Mouse (Mus musculus) kidney, adult 11 months (tissue): Measurements from ENCODE around the gene Tle6.

Experiments
- DNase-seq: peaks from one replicate; pipeline ENCODE4 v3.0.0; 2022

The Tle6 gene

GRCm38 (mm10) chr10:81559627-81560539 is 41.0 kb downstream of the Tle6 start:
- peak; percentile 68 for DNase-seq

DNA sequence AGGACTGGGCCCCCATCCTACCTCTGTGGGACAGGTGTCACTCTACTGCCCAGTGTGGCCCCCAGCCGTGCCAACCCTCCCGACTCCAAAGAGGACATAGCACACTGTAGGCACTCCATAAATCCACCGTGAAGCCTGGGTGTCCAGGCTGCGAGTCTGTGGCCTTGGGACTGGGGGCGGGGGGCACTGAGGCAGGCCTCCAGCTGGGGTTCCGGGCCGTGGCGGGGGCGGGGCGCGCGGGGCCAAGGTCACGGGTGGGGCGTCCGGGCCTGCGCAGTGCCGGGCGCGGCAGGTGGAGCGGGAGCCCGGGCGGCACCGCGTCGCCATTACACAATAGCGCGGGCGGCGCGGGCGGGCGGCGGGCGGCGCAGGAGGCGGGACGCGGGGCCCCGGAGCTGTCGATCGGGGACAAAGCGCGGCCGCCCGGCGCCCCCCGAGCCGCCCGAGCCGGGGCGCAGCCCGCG is 41.7 kb downstream of the Tle6 start, which contains the start of gene Aes:
Aes (plus strand) TSS at position 326 of the 464 bp plus-strand sequence.
- peak; percentile 78 for DNase-seq

DNA sequence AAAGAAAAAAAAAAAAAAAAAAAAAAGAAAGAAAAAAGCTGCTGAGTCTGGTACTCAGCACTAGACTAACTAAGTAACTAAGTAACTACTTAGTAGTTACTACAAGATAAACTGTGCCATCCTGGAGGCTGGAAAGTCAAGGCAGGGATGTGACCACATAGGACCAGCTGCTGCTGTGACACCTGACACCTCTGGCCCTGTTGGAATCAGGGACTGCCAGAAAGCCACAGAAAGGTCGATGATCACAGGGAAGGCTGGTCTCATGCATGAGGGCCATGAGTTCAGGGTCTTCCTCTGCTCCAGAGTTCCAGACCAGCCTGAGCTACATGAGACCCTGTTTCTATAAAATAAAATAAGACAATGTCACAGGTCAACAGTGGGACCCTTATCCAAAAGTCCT is 43.4 kb downstream of the Tle6 start:
- no peak for DNase-seq

- no peak for DNase-seq
Measured at GRCm38 (mm10) chr10:81556282-81556681, 44.6 kb downstream of the Tle6 start.

- no peak for DNase-seq
Measured at GRCm38 (mm10) chr10:81553807-81554755, 46.8 kb downstream of the Tle6 start.

- no peak for DNase-seq
Measured at GRCm38 (mm10) chr10:81553232-81553631, 47.6 kb downstream of the Tle6 start.

GRCm38 (mm10) chr10:81551597-81552102 is 49.2 kb downstream of the Tle6 start:
- peak; percentile 95 for DNase-seq

GRCm38 (mm10) chr10:81550257-81550656 is 50.6 kb downstream of the Tle6 start:
- peak; percentile 72 for DNase-seq

DNA sequence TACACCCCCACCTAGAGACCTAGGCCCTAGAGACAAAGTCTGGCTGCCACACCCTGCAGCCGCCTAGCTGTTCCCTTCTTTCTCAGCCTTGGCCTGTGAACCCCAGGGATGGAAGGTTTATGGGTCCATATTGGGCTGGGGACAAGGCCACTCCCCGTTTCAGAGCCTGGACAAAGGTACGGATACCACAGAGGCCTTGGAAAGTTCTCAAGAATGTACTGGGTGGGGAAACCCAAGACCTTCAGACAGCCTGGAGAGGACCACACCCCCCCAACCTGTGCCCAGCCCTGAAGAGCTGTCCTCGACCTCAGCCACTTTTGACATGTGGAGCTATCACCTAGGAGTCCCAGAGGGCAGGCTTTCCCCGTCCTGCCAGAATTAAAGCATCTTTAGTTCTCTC is 51.9 kb downstream of the Tle6 start:
- no peak for DNase-seq

- DNase-seq: no peak
Measured at GRCm38 (mm10) chr10:81546788-81547571, 53.9 kb downstream of the Tle6 start.

- no peak for DNase-seq
Measured at GRCm38 (mm10) chr10:81546332-81546731, 54.5 kb downstream of the Tle6 start.

- peak; percentile 99 for DNase-seq
Measured at GRCm38 (mm10) chr10:81545161-81545747, 55.6 kb downstream of the Tle6 start, which contains the start of gene Gna11. Gene Gna11, minus strand, starts transcription at chr10:81545190.

DNA sequence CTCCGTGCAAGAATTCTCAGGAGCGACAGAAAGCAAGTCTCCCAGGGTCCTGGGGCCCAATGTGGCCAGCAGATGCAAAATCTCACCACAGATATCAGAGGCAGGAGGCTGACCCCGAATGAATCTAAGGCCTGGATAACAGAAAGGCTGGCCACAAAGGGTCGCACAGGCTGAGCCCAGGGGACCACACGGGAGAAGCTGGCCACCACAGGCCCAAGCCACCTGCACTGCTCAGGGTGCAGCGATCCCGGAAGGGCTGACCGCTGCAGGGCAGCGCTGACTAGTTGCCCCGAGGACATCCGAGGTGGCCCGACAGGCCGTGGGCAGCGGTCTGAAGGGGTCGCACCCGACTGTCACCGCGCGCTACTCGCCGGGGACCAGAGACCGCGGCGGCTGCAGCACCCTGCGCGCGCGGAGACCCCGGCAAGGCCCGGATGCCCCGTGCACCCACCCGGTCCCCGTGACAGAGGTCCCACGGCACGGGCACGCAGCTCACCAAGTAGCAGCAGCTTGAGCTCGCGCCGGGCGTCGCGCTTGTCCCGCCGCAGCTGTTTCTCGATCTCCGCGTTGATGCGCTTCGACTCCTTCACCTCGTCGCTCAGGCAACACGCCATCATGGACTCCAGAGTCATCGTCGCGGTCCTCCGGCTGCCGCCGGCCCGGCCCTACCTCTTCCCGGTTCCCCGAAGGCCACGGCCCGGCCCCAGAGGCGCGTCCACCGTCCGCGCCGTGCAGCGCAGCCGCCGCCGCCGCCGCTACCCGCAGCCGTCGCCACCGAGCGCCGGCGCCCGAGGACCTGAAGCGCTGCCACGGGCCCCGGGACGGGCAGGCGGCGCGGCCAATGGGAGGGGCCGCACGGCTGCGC is 56.3 kb downstream of the Tle6 start:
- DNase-seq: no peak

DNA sequence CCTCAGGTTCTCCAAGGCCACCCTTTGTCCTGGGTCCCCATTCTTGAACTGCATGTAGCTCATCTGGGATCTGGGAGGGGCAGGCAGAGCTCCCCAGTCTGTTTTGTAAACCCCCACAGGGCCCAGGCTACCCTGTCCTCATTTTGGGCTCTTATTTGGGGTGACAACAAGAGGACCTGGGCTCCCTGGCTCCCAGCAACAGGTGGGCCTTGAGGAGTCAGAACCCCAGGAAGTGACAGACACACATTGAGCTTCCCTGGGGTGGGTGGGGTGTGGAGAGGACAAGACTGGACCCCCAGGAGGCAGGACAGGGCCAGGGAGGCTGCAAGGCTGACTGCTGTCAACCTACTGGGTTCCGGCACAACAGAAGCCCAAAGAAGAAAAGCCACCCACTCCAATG is 57.2 kb downstream of the Tle6 start:
- DNase-seq: no peak

- no peak for DNase-seq
Measured at GRCm38 (mm10) chr10:81542727-81543460, 58.0 kb downstream of the Tle6 start.

DNA sequence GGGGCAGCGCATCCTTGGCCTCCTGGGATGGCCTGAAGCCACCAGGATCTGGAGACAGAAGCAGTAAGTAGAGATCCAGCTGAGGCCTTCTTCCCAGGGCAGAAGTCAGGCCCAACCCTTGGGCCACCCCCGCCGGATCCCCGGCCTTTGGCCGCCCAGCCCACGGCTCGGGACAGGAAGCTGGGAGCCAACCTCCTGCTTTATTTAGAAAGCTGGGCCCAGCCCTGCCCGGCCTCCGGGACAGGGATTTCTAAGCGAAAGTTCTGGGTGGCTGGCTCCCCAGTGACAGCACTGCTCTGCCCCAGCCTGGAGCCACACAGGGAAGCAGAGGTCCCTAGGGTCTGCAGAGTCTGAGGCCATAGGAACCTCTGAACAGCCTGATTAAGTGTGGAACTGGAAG is 59.1 kb downstream of the Tle6 start:
- peak; percentile 74 for DNase-seq

DNA sequence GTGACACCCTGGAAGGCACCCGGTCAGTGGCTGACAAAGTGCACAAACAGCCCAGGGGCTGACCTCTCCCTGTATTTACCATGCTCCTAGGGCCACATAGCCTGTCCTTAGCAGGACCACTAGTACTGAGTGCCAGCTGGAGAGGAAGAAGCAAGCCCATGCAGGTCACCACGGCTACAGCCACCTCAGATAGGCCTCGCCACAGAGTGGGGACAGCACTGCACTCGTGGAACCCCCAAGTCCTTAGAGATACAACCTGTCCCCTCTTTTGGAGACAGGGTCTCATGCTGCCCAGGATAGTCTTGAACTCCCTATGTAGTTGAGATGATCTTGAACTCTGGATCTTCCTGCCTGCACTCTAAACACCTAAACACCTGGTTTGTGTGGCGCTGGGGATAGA is 59.5 kb downstream of the Tle6 start:
- no peak for DNase-seq
